Mouse (Mus musculus): ENCODE results near the gene Mid1. TPM values are rescaled to one million over a fixed set of nuclear protein-coding genes. Genes with fewer than 3 reads are reported as not detected.

The Mid1 gene
- polyA plus RNA-seq, 1 experiment from 2014 or later, result 1.1 TPM

GRCm38 (mm10) chrX:169862848-169863247 lies 177.8 kb downstream of the Mid1 start:
- H3K4me1 ChIP-seq (replicated peaks), result no peaks in the 10 kb centered on the region
- no peak overlapping the region for H3K27ac ChIP-seq
- H3K4me3 ChIP-seq (replicated peaks), result no peak overlapping the region
- H3K36me3 ChIP-seq, result no peaks in the 10 kb centered on the region
- no peaks in the 10 kb centered on the region for H3K9me3 ChIP-seq (replicated peaks)
- no peaks in the 10 kb centered on the region for H3K27me3 ChIP-seq
- no peak overlapping the region for H3K4me2 ChIP-seq
- WGBS (ENCODE audit: insufficient replicate concordance), result 40% methylated on average over 1 of the region's 1 CpGs
- H3K9ac ChIP-seq, result no peak overlapping the region
- ATAC-seq (ENCODE audit: low read depth), result no peak
- no peak for DNase-seq

- Histone ChIP-seq H3K27ac (no peak overlapping the region), H3K9me3 (replicated peaks) (no peaks in the 10 kb centered on the region), H3K9ac (no peak overlapping the region), H3K4me2 (no peak overlapping the region), H3K27me3 (no peaks in the 10 kb centered on the region), H3K4me1 (replicated peaks) (no peaks in the 10 kb centered on the region), H3K36me3 (no peaks in the 10 kb centered on the region), H3K4me3 (replicated peaks) (no peak overlapping the region)
- ATAC-seq (ENCODE audit: low read depth), result no peak
- 29% methylated on average over 1 of the region's 1 CpGs for WGBS (ENCODE audit: insufficient replicate concordance)
- no peak for DNase-seq
Observed at GRCm38 (mm10) chrX:169863841-169864240, 178.8 kb downstream of the Mid1 start.

DNA sequence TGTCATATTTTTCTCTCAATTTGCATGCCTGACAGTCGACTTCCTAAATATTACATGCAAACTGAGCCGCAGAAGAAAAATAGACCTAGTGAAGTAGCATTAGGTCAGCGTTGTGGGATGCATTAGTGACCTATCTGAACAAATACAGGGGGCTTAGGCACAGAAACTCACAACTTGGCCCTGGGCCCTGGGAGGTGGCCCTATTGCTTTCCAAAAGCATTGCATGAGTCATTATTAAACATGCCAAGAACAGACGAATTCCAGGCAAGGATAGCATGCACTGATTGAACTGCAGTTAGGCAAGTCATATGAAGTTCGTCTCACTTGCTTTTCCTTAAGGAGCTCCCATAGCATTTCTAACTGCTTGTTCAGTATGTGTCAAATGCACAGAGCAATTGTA lies 183.2 kb downstream of the Mid1 start:
- DNase-seq, result no peak
- Histone ChIP-seq H3K27ac (no peak overlapping the region), H3K4me1 (replicated peaks) (no peaks in the 10 kb centered on the region), H3K9ac (no peak overlapping the region), H3K27me3 (no peaks in the 10 kb centered on the region; the same call in 1 of the 2 replicates), H3K4me2 (no peak overlapping the region), H3K9me3 (replicated peaks) (no peaks in the 10 kb centered on the region), H3K36me3 (no peaks in the 10 kb centered on the region), H3K4me3 (replicated peaks) (no peak overlapping the region)
- no peak for ATAC-seq (ENCODE audit: low read depth)
- 51% methylated on average over 5 of the region's 5 CpGs for WGBS (ENCODE audit: insufficient replicate concordance)

GRCm38 (mm10) chrX:169874475-169874874 lies 189.5 kb downstream of the Mid1 start:
- no peak for ATAC-seq (ENCODE audit: low read depth)
- DNase-seq, result no peak
- H3K27ac ChIP-seq, result no peak overlapping the region
- no peaks in the 10 kb centered on the region for H3K4me1 ChIP-seq (replicated peaks)
- no peak overlapping the region for H3K9ac ChIP-seq
- WGBS (ENCODE audit: insufficient replicate concordance), result 69% methylated on average over 1 of the region's 1 CpGs
- H3K4me3 ChIP-seq (replicated peaks), result no peak overlapping the region
- no peaks in the 10 kb centered on the region for H3K9me3 ChIP-seq (replicated peaks)
- H3K36me3 ChIP-seq, result no peaks in the 10 kb centered on the region
- peaks cover 11% of the 10 kb centered on the region for H3K27me3 ChIP-seq
- H3K4me2 ChIP-seq, result no peak overlapping the region

GRCm38 (mm10) chrX:169879481-169880362 lies 194.7 kb downstream of the Mid1 start:
- Histone ChIP-seq H3K4me2 (peak overlapping the region; percentile 59), H3K27ac (no peak overlapping the region), H3K36me3 (no peaks in the 10 kb centered on the region), H3K27me3 (peaks cover 30% of the 10 kb centered on the region), H3K4me1 (replicated peaks) (no peaks in the 10 kb centered on the region), H3K9ac (no peak overlapping the region), H3K4me3 (replicated peaks) (peak overlapping the region; percentile 44), H3K9me3 (replicated peaks) (no peaks in the 10 kb centered on the region)
- peak; percentile 2 for DNase-seq
- ATAC-seq (ENCODE audit: low read depth), result peak; percentile 72; the same call in 1 of the 2 replicates
- WGBS (ENCODE audit: insufficient replicate concordance), result 11% methylated on average over 36 of the region's 36 CpGs

DNA sequence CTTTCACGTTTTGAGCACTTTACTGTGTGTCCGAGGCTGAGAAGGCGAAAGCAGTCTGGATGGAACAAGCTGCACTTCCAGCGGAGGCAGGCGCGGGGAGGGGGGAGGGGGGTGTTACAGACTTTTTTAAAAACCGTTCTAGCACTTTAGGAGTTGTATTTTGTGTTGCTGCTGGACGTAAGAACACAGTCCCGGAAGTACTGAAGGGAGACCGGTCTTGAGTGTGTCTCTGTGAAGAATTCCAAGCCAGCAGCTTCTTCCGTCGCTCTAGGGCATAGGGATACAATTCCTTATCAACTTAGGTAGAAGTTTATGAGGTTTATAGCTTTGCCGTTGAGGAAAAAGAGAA lies 195.3 kb downstream of the Mid1 start:
- Histone ChIP-seq H3K4me1 (replicated peaks) (no peaks in the 10 kb centered on the region), H3K27me3 (peaks cover 30% of the 10 kb centered on the region), H3K36me3 (no peaks in the 10 kb centered on the region), H3K4me2 (peak overlapping the region; percentile 59), H3K4me3 (replicated peaks) (peak overlapping the region; percentile 44), H3K9me3 (replicated peaks) (no peaks in the 10 kb centered on the region), H3K27ac (no peak overlapping the region), H3K9ac (no peak overlapping the region)
- ATAC-seq (ENCODE audit: low read depth) (no peak), DNase-seq (no peak)
- WGBS (ENCODE audit: insufficient replicate concordance), result 13% methylated on average over 13 of the region's 13 CpGs

DNA sequence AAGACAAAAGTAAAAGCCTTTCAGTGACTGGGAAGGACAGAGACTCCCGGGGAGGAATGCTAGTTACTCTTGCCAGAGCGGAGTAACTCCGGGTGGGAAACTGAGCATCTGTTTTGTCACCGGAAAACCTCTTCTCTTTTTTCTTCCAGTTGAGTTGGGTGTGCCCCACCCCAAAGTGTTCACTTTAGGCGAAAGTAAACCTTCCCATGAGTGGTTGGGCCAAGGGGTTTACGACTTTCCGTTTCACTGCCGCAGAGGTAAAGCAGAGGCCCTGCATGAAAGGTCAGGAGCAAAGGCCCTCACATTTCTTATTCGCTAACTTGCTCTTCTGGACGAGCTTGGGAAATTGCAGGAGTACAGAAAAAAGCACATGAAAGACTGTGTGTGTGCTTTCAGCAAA lies 195.8 kb downstream of the Mid1 start:
- H3K4me1 ChIP-seq (replicated peaks), result no peaks in the 10 kb centered on the region
- H3K4me3 ChIP-seq (replicated peaks), result peak overlapping the region; percentile 44
- no peaks in the 10 kb centered on the region for H3K9me3 ChIP-seq (replicated peaks)
- WGBS (ENCODE audit: insufficient replicate concordance), result 21% methylated on average over 10 of the region's 10 CpGs
- ATAC-seq (ENCODE audit: low read depth) (no peak), DNase-seq (no peak)
- H3K36me3 ChIP-seq, result no peaks in the 10 kb centered on the region
- peak overlapping the region; percentile 59 for H3K4me2 ChIP-seq
- H3K27ac ChIP-seq, result no peak overlapping the region
- no peak overlapping the region for H3K9ac ChIP-seq
- H3K27me3 ChIP-seq, result peaks cover 30% of the 10 kb centered on the region

DNA sequence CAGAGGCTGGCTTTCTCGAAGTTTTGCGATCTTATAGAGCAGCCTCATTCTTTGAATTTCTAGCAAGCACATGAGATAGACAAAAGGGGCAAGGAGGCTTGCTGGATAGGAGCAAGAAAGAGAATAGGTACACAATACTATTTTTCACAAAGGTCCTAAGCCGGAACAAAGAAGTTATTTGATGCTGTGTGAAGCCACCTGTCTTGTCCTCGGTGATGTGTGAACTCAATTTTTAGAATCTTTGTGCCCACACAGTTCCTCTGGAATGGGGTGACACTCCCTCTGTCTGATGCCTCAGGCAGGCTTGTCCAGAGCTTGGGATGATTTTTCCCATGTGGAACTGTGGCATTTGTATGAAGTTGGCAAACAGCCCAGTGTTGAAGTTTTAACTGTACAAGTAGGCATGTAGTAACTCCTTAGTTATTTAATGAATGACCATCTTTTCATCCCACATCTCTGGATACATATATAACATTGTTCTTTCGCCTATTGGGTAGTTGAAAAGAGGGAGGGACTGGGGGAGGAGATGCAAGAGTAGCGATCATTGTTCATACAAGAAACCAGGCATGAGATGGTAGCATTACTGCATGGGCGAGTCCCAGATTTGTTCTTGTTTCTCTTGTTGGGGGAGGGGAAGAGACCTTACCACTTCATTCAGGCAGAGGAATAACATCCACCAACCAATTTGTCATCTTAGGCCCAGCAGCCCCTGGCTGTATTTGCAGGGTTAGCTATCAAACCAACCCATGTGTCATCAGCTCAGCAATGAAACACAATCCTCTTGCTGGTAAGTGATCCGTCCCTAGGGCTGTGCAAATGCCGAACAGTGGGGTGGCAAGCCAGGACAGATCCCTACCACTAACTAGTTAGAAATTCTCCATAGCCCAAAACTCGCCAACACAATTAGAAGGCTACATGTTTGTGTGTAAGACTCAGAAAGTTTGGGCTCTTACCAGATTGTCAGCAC lies 196.5 kb downstream of the Mid1 start:
- no peak overlapping the region for H3K27ac ChIP-seq
- H3K9ac ChIP-seq, result no peak overlapping the region
- no peaks in the 10 kb centered on the region for H3K36me3 ChIP-seq
- H3K4me3 ChIP-seq (replicated peaks), result 0 out of 2 replicates have a peak overlapping the region, but pooled peaks have one; percentile 44
- ATAC-seq (ENCODE audit: low read depth) (no peak), DNase-seq (no peak)
- WGBS (ENCODE audit: insufficient replicate concordance), result 53% methylated on average over 10 of the region's 10 CpGs
- H3K4me2 ChIP-seq, result peak overlapping the region; percentile 59
- H3K4me1 ChIP-seq (replicated peaks), result no peaks in the 10 kb centered on the region
- H3K9me3 ChIP-seq (replicated peaks), result no peaks in the 10 kb centered on the region
- peaks cover 30% of the 10 kb centered on the region for H3K27me3 ChIP-seq

DNA sequence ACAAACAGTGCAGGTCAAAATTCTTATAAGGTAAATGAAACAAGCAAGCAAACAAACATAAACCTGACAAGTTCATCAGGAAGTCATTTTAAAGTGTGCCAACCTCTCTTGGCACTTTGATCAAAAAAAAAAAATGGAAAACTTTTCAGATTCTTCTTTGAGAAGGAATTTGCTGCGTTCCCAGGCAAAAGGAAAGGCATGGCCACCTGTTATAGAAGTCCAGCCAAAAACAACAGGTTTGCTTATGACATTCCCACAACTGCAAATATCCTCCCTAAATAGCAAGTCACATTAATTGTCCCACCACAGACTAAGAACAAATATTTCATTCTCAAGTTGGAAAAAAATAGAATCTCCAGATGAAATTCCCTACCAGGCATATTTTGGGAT lies 197.2 kb downstream of the Mid1 start:
- DNase-seq, result no peak
- H3K27me3 ChIP-seq, result peaks cover 30% of the 10 kb centered on the region
- no peak for ATAC-seq (ENCODE audit: low read depth)
- no peak overlapping the region for H3K27ac ChIP-seq
- H3K4me3 ChIP-seq (replicated peaks), result no peak overlapping the region
- H3K36me3 ChIP-seq, result no peaks in the 10 kb centered on the region
- WGBS (ENCODE audit: insufficient replicate concordance), result 70% methylated on average over 1 of the region's 1 CpGs
- H3K4me2 ChIP-seq, result no peak overlapping the region
- no peaks in the 10 kb centered on the region for H3K9me3 ChIP-seq (replicated peaks)
- no peaks in the 10 kb centered on the region for H3K4me1 ChIP-seq (replicated peaks)
- H3K9ac ChIP-seq, result no peak overlapping the region

- ATAC-seq (ENCODE audit: low read depth) (no peak), DNase-seq (no peak)
- Histone ChIP-seq H3K36me3 (no peaks in the 10 kb centered on the region), H3K9ac (no peak overlapping the region), H3K9me3 (replicated peaks) (no peaks in the 10 kb centered on the region), H3K4me2 (no peak overlapping the region), H3K27me3 (peaks cover 25% of the 10 kb centered on the region), H3K4me3 (replicated peaks) (no peak overlapping the region), H3K27ac (no peak overlapping the region), H3K4me1 (replicated peaks) (no peaks in the 10 kb centered on the region)
- 51% methylated on average over 8 of the region's 8 CpGs for WGBS (ENCODE audit: insufficient replicate concordance)
Observed at GRCm38 (mm10) chrX:169883536-169884272, 198.7 kb downstream of the Mid1 start.

DNA sequence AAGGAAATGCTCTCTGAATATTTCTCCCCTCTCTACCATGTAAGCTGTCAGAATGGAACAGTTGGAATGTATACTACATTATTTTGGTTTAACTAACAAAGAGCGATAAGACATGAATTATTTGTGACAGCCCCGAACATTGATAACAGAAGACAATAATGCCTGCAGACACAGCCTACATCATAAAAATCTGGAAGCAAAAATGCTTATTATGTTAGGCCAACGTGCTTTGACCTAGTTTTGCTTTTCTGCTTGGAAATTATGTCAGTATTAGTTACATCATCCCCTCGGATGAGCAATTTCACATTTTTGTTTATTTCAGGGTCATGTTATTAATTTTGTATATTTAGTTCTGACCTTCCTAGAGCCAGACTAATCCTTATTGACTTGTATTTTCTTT lies 205.5 kb downstream of the Mid1 start:
- ATAC-seq (ENCODE audit: low read depth), result no peak
- H3K4me3 ChIP-seq (replicated peaks), result no peak overlapping the region
- no peak for DNase-seq
- no peaks in the 10 kb centered on the region for H3K36me3 ChIP-seq
- H3K4me1 ChIP-seq (replicated peaks), result no peaks in the 10 kb centered on the region
- no peaks in the 10 kb centered on the region for H3K27me3 ChIP-seq
- no peak overlapping the region for H3K9ac ChIP-seq
- no peak overlapping the region for H3K27ac ChIP-seq
- no peaks in the 10 kb centered on the region for H3K9me3 ChIP-seq (replicated peaks)
- no peak overlapping the region for H3K4me2 ChIP-seq
- 59% methylated on average over 4 of the region's 4 CpGs for WGBS (ENCODE audit: insufficient replicate concordance)
